Mouse (Mus musculus): ENCODE data around the gene Wdr35.
"Not testable (repeated sequence)": the region's sequence is repeated elsewhere in the genome, so short reads cannot be mapped to it uniquely, and the experiment has no call there.

Gene Wdr35

DNA sequence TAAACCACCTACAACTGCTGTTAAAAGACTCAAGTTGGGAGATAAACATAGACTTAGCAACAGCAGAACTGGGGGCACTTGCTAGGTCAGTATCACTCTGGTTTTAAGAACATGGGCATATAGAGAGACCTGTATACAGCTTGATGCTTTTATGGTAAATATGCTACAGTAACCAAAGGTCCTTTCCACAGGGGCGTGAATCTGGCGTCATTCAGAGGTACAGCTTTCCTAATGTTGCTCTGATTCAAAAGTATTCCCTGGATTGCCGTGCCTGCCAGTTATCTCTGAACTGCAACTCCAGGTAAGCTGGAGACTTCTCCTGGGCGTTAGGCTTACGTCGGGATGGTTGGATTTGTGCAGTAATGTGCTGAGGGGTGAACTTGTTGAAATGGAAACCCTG is 34.1 kb downstream of the Wdr35 start:
- no peak for DNase-seq

DNA sequence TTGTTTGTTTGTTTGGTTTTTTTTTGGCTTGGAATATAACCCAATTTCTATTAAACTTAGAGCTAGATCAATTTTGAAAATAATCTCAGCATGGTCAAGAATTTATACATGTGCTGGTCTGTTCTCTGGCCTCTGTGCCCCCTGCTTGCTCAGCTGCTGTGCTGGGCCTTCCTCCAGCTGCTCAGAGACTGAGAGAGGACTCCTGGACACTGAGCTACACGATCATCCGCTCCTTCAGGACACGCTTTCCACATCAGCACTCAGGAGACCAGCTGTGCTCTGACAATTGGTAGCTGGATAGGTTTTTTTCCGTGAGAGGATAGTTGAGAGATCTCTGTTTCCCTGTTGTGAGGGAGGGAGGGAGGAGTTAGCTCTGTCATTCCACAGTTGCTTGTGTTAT is 36.6 kb downstream of the Wdr35 start:
- no peak for DNase-seq

DNA sequence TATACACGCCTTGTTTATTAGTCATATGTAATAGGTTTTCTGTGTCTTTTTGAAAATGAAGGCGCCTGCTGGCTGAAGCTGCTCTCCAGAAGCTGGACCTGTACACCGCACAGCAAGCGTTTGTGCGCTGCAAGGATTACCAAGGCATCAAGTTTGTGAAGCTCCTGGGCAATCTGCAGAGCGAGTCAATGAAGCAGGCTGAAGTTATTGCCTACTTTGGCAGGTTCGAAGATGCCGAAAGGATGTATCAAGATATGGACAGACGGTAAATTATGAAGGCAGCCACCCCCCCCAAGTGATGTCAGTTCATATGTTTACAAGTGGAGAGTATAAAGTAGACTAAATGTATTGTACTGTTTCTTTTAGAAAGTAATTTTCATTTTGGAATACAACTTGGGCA is 42.7 kb downstream of the Wdr35 start:
- no peak for DNase-seq

DNA sequence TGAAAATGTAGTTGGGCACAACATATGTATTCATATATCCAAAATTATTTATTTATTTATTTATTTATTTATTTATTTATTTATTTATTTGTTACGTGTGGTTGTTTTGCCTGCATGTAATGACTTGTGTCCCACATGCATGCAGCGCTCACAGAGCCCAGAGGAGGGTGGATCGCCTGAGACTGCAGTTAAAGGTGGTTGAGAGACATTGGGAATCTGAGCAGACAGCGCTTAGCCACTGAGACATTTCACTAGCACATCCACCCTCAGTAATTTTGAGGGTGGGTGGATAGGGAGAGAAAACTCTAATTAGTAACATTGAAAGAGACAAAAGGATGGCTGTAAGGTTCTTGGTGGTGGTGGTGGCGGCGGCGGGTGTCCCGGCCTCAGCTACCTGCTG is 46.7 kb downstream of the Wdr35 start:
- DNase-seq, result no peak

DNA sequence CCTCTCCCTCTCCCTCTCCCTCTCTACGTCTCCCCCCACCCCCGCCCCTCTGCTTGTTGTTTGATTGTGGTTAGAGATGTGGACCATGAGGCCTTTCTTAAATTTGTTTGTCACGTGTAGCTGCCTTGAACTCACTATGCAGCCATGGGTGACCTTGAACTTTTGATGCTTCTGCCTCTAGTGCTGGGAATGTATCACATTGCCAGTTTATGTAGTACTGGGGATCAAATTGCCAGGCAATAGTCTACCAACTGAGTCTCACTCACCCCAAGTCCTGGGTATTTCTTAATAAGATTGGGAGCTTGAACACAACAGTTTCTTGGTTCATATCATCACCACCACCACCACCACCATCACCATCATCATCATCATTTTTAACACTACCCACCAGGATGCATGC is 47.3 kb downstream of the Wdr35 start:
- DNase-seq, result no peak

DNA sequence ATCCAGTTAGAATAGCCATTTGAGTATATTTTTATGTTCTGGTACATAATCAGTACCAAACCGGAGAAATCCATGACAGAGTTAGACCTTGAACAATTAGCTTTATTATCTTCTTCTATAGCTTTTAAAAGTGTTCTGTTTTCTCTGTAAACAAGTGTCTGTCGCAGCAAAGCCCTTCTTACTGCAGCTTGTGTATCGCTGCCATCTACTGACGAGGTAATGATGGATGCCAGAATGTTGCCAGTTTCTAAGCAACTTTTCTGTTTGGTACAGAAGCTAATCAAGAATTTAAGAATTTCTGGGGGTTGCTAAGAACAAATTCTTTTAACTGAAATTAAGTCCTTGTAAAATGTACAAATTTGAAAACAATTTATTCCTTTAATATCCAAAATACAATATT is 49.3 kb downstream of the Wdr35 start:
- no peak for DNase-seq

DNA sequence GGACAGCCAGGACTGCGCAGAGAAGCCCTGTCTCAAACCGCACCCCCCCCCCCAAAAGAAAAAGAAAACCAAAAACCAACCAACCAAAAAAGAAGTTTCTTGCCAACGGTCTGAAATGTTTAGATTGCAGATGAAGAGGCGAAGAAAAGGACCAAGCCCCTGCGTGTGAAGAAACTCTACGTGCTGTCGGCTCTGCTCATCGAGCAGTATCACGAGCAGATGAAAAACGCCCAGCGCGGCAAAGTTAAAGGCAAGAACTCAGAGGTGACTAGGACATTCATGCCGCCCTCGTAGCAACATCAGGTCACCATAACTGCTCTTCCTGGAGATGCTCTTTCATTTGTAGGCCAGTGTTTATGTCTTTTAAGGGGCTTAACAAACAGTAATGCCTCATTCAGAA is 50.4 kb downstream of the Wdr35 start:
- no peak for DNase-seq

DNA sequence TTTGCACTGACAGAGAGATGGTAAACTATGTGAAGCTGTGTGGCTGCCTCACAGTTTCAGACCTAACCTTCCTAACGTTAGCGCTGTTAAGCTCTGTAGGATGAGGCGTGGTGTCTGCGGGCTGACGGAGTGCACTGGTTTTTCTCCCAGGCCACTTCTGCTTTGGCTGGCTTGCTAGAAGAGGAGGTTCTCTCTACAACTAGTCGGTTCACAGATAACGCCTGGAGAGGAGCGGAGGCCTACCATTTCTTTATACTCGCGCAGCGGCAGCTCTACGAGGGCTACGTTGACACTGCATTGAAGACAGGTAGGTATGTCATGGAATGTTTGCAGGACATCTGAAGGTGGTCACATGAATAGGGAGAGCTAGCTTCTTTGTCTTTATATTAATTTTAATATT is 51.0 kb downstream of the Wdr35 start:
- no peak for DNase-seq

DNA sequence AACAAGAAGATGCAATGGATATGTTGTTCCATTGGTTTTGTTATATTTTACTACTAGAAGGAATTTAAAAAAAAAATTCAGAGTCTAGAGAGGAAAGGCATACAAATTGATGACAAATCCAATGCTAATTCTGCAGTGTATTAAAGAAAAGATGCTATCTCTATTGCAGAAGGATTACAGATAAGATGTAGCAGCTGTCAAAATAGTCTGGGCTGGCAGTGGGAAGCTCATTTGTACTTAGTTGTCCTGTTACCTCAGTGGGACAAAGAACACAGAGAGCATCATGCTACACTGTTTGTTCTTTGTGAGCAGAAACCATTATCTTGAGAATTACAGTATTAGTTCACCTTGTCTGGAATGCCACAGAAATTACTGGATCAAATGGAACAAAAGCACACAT is 53.2 kb downstream of the Wdr35 start:
- no peak for DNase-seq

DNA sequence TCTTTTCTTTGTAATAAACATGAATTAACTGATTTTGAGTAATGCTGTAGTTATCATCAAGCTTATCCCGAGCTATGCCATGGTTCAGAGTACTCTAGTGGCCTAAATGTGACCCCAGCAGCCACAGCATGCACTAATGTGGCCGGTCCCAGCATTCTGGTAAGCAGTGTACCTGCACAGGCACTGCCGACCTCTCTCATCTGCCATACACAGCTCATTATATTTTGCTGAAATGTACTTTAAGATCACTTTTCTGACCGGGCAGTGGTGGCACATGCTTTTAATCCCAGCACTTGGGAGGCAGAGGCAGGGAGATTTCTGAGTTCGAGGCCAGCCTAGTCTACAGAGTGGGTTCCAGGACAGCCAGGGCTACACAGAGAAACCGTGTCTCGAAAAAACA is 55.1 kb downstream of the Wdr35 start:
- DNase-seq, result not testable (repeated sequence)

DNA sequence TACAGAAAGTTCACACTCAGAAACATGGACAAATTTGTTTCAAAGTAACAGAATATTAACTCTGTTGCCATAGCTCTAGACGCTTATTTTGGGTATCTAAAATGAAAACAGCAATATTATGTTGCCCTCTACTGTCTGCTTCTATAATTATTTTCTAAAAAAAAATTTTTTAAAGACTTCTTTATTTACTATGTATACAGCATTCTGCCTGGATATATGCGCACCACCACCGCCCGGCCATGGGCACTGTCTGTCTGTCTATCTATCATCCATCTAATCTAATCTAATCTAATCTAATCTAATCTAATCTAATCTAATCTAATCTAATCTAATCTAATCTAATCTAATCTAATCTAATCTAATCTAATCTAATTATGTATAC is 55.8 kb downstream of the Wdr35 start:
- DNase-seq, result no peak

DNA sequence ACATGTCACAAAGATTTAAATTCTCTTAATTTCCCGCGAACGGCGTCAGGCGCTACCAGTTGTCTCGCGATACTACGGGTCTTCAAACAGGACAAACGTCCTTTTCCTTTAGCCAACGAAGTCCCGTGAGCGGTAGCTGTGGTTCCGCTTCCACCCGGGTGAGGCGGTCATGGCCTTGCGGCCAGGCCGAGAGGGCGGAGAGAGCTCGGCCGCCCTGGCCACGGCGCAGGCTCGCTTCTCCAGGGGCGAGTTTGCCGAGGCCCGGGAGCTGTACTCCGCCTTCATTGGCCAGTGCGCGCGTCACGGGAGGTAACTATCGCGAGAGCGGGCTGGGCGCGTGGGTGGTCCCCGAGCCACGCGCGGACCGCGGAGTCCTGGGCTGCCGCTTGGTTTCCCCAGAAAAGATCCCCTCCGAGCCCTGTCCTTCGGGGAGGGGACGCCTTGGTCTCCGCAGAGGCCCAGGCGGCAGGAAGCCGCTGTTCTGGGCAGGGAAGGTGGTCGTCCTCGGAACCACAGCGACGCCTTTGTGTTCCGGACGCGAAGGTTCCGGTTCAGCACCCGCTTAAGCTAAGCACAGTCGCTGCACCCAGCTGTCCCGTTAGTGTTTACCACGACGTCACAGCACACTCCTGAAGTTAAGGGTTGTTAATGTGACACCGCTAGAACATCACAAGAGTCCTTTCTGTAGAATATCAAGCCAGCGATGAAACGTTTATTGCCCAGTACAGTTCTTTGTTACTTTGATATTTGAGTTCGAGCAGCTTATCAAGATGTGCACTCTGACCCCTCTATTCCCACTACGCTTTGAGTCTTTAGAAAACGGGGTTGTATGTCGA is 56.4 kb downstream of the Wdr35 start, which contains the start of gene Ttc32:
Gene Ttc32 (plus strand): TSS at position 110 of the 836 bp plus-strand sequence.
- DNase-seq, result peak; percentile 92

DNA sequence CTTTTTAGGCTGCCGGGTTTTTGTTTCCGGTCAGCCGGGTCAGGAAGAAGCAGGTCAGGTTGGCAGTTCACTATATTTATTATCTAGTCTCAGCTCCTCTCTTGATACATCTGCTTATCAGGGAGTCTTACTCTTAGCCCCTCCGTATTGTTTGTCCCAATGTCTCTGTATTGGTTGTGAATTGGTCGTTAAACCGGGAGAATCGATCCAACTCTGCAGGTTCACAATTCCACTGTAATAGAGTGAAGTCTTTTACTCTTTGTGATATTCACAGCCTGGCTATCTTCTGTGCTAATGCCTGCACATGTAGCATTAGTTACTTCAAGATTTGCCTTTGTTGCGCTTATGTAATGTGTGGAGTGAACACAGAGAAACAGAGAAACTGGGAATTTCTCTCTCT is 57.5 kb downstream of the Wdr35 start:
- DNase-seq, result no peak

DNA sequence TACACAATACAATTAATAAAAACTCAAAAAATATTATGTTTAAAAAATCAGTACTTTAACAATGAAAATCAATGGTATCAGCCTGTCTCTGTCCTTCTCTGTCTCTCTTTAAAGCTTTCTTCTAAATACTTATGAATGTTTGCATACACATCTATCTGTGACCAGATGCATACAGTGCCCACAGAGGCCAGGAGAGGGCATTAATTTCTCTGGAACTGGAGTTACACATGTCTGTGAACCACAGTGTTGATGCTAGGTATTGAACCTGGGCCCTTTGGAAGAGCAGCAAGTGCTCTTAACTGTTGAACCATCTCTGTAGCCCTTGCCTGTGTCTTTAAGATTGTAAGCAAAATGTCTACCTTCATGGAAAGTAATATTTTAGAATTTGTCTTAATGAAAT is 59.4 kb downstream of the Wdr35 start:
- DNase-seq, result no peak

DNA sequence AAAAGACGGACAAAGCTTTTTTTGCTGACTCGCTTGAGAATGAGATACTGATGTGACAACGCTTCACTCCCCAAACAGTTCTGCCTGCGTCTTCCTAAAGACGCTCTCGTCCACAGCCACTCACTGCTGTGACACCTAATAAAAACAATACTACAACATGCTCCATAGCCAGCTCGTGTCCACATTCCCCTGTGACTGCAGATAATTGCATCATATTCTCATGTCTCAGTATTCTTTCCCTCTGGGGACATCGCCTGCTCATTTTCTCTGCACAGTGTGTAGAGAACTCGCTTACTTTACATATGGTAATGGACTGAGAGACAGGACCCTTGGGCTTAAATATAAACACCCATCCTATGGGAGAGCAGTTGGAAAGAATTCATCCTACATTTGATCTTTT is 62.7 kb downstream of the Wdr35 start:
- no peak for DNase-seq

DNA sequence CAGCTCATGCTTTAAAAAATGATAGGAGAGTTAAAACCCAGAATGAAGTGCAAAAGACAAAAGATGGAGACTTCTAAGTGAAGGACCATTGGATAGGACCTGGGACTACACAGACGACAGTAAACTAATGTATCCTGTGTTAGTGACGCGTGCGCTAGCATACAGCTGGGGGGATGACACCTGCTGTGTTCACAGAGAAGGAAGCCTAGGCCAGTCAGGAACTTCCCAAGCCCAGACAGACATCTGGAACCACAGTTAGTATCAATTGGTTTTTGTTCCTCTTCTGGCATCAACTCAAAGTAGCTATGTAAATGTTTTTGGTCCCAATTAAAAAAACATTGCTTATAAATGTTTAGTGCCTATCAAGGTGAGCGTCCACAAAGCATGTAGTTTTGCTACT is 66.5 kb downstream of the Wdr35 start:
- DNase-seq, result no peak

DNA sequence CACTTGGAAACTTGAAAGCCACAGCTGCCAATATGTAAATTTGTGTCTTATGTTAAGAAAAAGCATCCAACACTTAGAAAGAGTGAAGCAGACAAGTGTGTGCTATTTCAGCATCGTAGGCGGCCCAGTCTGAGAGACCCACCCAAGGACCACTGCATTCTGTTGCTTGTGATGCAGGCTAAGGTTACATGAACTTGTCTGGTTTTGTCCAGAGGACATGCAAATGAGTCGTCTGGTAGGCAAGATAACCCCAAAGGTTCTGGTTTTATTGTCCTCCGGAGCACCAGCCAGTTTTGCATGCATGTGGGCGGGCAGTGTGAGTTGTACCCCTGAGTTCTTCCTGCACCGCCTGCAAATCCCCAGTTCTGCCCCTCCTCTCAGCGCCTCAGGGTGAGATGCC is 67.0 kb downstream of the Wdr35 start:
- no peak for DNase-seq

DNA sequence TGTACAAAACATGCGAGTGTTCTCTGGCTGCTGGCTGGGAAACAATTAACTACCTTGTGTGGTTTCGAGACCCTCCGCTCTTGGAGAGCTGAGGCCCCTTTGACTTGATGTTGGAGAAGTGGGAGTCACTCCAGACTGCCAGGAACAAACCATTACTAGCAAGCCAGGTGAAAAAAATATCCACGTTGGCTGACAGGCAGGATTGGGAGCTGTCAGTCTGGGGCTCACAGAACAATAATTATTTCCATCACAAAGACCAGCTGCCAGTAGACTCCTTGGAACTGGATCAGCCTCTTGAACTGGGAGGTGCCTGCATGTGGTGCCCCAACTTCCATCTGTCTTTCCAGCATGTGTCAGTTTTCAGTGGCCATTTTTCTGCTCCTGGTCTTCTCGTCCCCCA is 68.6 kb downstream of the Wdr35 start:
- DNase-seq, result no peak

DNA sequence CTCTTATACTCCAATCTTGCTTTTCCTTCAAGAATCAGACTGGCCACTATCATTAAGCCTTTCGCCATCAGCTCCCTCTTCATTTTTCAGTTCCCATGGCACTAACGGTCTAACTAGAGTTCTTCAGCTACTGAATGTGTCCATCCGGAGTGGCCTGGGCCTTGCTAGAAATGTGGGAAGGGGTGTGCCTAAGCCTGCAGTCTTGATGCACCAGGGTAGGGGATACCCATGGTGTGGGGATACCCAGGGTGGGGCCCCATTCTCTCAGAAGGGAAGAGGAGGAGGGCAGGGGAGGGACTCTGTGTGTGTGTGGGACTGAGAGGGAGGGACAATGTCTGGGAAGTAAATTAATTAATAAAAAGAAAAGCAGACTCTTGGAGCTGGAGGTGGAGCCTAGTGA is 69.1 kb downstream of the Wdr35 start:
- no peak for DNase-seq

DNA sequence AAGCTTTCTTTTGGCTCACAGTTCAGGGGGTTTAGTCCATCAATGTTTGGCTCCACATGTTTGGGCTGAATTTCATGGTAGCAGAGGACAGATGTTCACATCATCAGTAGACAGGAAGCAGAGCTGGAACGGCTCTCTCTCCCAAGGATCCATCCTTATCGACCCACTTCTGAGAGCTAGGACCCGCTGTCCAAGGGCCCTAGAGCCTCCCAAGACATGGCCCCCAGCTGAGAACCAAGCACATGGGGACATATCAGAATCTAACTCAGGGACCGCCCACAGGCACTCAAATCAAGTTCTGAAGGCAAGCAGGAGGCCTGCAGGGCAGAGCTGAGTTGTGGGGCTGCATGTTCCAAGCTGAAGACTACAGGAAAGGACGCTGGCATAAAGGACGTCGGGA is 71.0 kb downstream of the Wdr35 start:
- DNase-seq, result no peak

DNA sequence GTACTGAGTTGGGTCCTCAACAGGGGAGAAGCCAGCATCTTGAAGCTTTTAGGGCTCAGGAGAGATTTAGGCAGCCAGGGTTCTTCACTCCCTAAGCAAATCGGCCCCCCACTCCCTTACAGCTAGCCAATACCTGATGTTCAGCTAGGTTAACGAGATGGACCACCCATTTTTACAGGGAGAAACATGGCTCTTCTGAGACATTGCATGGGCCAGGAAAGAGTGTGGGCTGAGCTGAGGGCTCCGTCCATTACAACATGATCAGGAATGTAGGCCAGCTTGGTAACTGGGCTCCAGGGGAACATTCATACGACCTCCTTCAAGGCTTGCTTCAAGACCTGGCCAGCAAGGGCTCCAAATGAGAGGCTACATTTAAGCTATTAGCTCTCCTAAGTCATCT is 73.0 kb downstream of the Wdr35 start:
- no peak for DNase-seq

DNA sequence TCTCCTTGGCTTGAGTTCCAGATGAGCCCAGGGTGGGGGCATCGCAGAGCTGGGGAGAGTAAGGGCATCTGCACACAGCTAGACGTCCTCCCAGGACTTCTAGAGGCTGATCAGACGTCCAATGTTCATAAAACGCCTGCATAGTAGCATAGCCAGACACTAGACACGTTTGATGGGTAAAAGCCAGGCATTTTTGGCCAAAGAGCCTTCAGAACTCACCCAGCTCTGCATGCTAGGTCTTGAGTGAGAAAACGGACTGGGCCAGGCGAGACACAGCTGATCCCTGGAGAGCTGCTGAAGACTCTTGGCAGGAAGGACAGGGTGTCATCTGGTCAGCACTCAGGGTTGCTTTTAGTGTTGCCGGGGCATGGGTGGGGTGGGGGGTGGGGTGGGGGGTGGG is 74.4 kb downstream of the Wdr35 start:
- no peak for DNase-seq

DNA sequence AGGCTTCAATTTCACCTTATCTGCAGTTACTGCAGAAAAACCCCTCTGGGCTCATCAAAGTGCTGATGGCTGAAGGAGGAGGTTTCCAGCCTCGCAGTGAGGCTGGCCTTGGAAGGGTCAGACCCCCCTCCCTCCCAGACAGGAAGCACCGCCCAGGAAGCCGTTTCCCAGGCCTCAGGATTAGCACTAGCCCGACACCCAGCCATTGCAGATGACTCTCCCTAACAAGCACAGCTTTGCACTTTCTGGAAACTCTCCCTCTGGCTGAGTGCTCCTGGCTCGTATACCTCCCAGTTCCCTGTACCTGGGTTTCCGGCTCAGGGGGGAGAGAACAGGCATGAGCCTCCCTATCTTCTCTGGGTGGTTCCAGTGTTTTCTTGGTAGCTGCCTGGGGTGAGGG is 77.1 kb downstream of the Wdr35 start:
- DNase-seq, result no peak

DNA sequence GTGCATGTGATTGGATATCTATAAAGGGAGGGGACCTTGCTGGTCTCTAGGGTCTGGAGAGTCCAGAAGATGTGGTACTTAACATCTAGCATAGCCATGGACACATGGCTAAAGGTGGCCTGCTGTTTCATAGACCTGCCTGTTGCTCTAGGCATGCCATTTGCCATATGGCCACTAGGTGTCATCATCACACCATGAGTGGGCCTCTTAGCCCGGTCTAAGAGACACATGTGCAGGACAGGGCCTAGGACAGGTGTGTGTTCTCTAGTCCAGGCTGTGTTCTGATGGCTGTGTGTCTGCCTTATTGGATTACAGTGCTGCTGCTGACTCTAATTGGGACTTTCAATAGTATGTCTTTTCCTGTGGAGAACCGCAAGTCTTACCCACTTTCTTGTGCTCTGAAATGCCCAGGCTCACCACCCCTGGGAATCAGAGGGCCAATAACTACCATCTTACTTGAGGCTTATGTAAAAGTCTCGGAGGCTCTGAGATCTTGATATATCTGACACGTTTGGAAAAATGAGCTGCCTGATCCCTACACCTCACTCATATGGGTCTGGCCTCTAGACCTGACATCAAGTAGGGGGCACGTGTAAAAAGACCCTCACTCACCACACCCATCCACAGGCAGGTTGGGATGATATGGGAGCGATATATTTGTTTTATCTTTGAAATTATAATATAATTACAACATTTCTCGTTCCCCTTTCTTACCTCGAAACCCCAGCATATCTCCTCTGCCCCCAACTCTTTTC is 78.6 kb downstream of the Wdr35 start:
- peak; percentile 67 for DNase-seq

DNA sequence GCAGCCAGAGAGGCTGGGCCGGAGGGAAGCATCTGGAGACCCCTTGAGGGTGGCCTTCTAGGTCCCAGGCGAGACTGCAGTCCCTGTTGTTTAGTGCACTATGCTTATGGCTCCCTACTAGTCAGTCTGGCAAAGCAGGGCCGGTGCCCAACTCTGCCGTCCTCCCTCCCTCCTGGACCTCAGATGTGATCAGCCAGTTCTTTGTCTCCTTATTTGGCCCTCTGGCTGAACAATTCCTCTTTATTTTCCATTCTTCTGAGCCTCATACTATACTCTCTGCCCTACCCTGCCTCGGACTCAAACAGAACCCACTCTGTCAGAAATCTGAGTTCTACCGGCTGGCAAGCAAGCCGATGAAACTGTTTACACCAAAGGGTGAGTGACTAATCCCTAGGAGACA is 79.7 kb downstream of the Wdr35 start:
- DNase-seq, result no peak

Measured in cerebellum, adult 11 months (tissue).